Mouse (Mus musculus) embryonic facial prominence, embryonic 15.5 days (tissue): ENCODE data around the gene Dnttip1. TPM values are rescaled to one million over a fixed set of nuclear protein-coding genes. Genes with fewer than 3 reads are reported as not detected.
A peak's percentile ranks its signal among the peaks of the same experiment; 100 is the strongest.
"Not testable (repeated sequence)": the region's sequence is repeated elsewhere in the genome, so short reads cannot be mapped to it uniquely, and the experiment has no call there.

Experiments used
- ATAC-seq: fragments of 200-750 bp; cut with Nextera tagmentation; 2 replicates; pipeline ENCODE4 v1.8.0; 2017; ENCODE audit warnings: low read depth, moderate TSS enrichment; ENCODE audit not compliant: insufficient number of reproducible peaks, low FRiP score, low TSS enrichment
- H3K27ac ChIP-seq: fragments of 300-500 bp; sonication (generic); replicated peaks from 2 replicates; pipeline ENCODE4 v1.5.1; 2015; ENCODE audit warnings: mild to moderate bottlenecking, inconsistent platforms
- H3K27me3 ChIP-seq: fragments of 300-500 bp; sonication (generic); 2 replicates; pipeline ENCODE4 v1.6.1; 2015; ENCODE audit warnings: inconsistent platforms
- H3K36me3 ChIP-seq: fragments of 300-500 bp; sonication (generic); 2 replicates; pipeline ENCODE4 v1.6.1; 2015; ENCODE audit warnings: mild to moderate bottlenecking, inconsistent platforms
- H3K4me1 ChIP-seq: fragments of 300-500 bp; sonication (generic); 2 replicates; pipeline ENCODE4 v1.6.1; 2015; ENCODE audit warnings: inconsistent platforms
- H3K4me2 ChIP-seq: fragments of 300-500 bp; sonication (generic); replicated peaks from 2 replicates; pipeline ENCODE4 v1.6.1; 2015; ENCODE audit warnings: mild to moderate bottlenecking, inconsistent platforms
- H3K4me3 ChIP-seq: fragments of 300-500 bp; sonication (generic); replicated peaks from 2 replicates; pipeline ENCODE4 v1.5.1; 2015; ENCODE audit warnings: mild to moderate bottlenecking, inconsistent platforms
- H3K9ac ChIP-seq: fragments of 300-500 bp; sonication (generic); 2 replicates; pipeline ENCODE4 v1.6.1; 2015; ENCODE audit warnings: inconsistent platforms
- H3K9me3 ChIP-seq: fragments of 300-500 bp; sonication (generic); replicated peaks from 2 replicates; pipeline ENCODE4 v1.6.1; 2016; ENCODE audit warnings: inconsistent platforms
- WGBS: fragments of 180-500 bp; shearing (Covaris S2); methylation state at CpG from one replicate; pipeline ENCODE4 v1.1.7; 2015; 5-methylcytosine and 5-hydroxymethylcytosine counted together
- polyA plus RNA-seq: library from polyadenylated mRNA; unstranded; fragments of >200 nt; fragmentation: Nextera tagmentation; extraction: Ambion mirVana; gene quantifications from 2 replicates; pipeline ENCODE4 v1.2.1, GENCODE M21; 2015

Dnttip1 gene
- polyA plus RNA-seq = 66.3 and 67.5 TPM in 2 replicates

DNA sequence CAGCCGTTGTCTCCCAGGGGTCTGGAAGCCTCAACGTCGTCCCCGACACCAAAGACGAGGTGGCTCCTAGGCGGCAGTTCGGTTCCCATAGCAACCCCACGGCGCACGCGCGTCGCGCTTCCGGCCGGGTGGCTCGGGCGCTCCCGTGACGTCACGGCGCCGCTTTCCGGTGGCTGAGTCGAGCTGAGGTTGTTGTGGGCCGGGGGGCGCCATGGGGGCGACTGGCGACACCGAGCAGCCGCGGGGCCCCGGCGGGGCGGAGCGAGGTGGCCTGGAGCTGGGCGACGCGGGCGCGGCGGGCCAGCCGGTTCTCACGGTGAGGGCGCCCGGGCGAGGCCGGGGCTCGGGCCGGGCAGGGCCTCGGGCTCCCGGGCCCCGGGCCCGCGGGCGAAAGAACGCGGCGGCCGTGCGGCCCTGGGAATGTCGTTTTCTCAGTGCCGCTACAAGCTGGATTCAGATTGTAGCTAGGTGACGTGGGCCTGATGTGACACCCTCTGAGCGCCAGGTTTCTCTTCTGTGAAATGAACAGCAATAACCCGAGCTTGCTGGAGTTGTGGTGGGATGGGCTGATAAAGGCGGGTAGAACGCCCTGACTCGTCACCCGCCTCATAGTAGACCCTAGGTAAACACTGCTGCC lies at the start of gene Dnttip1, which contains the start of gene Wfdc3:
Gene Dnttip1 (plus strand): TSS at position 141 of the 637 bp plus-strand sequence.
Gene Wfdc3 (minus strand): TSS at position 89 of the 637 bp plus-strand sequence.
- peak within 1 kb of the TSS; percentile 72 for H3K27ac ChIP-seq
- H3K4me1 ChIP-seq = peaks cover 21% of the 10 kb centered on the region
- peaks cover 32% of the 10 kb centered on the region for H3K36me3 ChIP-seq
- peak within 1 kb of the TSS; percentile 95 for H3K4me3 ChIP-seq
- H3K27me3 ChIP-seq = no peaks in the 10 kb centered on the region
- peak within 1 kb of the TSS; percentile 88 for H3K9ac ChIP-seq
- ATAC-seq = peak; percentile 84
- under 1% methylated on average over 68 of the region's 70 CpGs for WGBS
- H3K9me3 ChIP-seq = no peaks in the 10 kb centered on the region
- H3K4me2 ChIP-seq = peak within 1 kb of the TSS; percentile 78

DNA sequence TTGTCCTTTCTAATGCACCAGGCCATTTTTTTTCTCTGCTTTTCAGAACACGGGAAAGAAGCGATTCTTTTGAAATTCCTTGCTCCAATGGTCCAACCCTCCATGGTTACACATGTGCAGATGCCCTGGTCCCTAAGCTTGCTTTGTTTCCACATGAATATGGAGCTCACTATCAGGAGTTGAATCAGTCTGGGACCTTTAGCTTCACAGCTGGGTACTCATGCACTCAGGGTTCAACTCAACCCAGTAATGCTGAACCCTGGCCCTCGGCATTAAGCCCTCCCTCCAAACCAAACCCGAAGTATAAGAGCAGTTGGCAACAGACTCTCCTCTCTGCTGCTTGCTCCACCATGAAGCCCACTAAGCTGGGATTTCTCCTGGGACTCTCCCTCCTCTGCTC lies 47.6 kb upstream of the Dnttip1 start, which contains the start of gene Spint4:
Gene Spint4 (plus strand): TSS at position 301 of the 400 bp plus-strand sequence.
- Histone ChIP-seq H3K4me3 (no peak within 1 kb of the TSS), H3K9ac (no peak within 1 kb of the TSS), H3K9me3 (no peaks in the 10 kb centered on the region), H3K4me1 (no peaks in the 10 kb centered on the region), H3K27ac (no peak within 1 kb of the TSS), H3K27me3 (no peaks in the 10 kb centered on the region), H3K36me3 (no peaks in the 10 kb centered on the region), H3K4me2 (no peak within 1 kb of the TSS)
- ATAC-seq = no peak
- 84% methylated on average over 4 of the region's 4 CpGs for WGBS

DNA sequence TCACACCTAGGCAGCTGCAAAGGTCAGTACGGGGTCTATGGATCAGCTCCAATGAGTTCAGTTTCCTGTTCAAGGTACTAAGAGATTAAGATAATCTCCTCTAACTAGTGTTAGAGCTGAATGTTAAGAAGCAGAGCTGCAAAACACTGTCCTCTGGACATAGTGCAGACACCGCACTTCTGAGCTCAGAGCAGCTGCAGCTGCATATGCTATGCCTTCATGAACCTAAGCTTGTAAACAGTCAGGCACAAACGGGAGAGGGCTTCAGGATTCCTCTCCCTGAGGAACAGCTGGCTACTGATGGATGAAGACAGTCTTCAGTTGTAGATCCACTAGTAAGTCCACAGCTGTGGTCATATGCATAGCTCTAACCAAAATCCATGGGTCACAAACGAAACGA lies 44.8 kb upstream of the Dnttip1 start:
- H3K27ac ChIP-seq = no peak overlapping the region
- no peaks in the 10 kb centered on the region for H3K9me3 ChIP-seq
- ATAC-seq = no peak
- H3K4me2 ChIP-seq = no peak overlapping the region
- WGBS = 73% methylated on average over 5 of the region's 5 CpGs
- H3K36me3 ChIP-seq = no peaks in the 10 kb centered on the region
- H3K4me3 ChIP-seq = no peak overlapping the region
- no peaks in the 10 kb centered on the region for H3K4me1 ChIP-seq
- H3K27me3 ChIP-seq = no peaks in the 10 kb centered on the region
- H3K9ac ChIP-seq = no peak overlapping the region

DNA sequence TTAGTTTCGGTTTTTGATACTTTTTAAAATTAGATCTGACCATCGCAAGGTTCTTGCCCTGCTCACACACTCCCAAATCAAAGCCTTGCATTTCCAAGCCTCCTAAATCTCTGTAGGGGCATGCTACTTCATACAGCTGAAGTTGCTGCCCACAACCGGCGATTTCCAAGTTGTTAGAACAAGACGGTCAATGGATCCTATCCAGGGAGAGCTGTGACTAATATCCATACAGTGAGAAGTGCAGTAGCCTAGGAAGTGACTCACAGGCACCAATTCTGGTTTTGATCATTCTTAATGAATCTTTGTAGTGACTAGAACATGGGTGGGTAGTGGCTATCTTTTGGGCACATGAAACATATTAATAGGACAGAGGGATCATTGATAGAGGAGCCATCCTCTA lies 44.0 kb upstream of the Dnttip1 start:
- no peak overlapping the region for H3K27ac ChIP-seq
- ATAC-seq = no peak
- H3K9ac ChIP-seq = no peak overlapping the region
- no peaks in the 10 kb centered on the region for H3K36me3 ChIP-seq
- H3K27me3 ChIP-seq = no peaks in the 10 kb centered on the region
- no peak overlapping the region for H3K4me2 ChIP-seq
- WGBS = 75% methylated on average over 5 of the region's 5 CpGs
- H3K4me3 ChIP-seq = no peak overlapping the region
- no peaks in the 10 kb centered on the region for H3K4me1 ChIP-seq
- no peaks in the 10 kb centered on the region for H3K9me3 ChIP-seq

DNA sequence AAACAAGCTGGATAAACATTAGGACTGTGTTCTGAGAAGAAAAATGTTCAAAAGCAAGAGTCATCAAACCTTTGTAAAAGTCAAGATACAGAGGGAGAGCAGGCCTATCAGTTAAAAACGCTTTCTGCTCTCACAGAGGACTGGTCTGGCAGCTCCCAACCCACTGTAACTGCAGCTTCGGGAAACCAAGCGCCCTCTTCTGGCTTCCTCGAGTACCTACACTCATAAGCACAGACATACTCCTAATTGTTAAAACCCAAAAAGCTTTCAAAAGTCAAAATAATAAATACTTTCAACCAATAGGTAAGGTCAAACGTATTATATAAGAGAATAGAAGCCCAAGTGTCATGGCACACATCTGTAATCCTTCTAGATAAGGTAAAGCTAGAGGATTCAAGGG lies 41.5 kb upstream of the Dnttip1 start:
- Histone ChIP-seq H3K27ac (no peak overlapping the region), H3K36me3 (no peaks in the 10 kb centered on the region), H3K27me3 (no peaks in the 10 kb centered on the region), H3K4me3 (no peak overlapping the region), H3K9me3 (no peaks in the 10 kb centered on the region), H3K9ac (no peak overlapping the region), H3K4me1 (no peaks in the 10 kb centered on the region), H3K4me2 (no peak overlapping the region)
- 79% methylated on average over 5 of the region's 5 CpGs for WGBS
- no peak for ATAC-seq

DNA sequence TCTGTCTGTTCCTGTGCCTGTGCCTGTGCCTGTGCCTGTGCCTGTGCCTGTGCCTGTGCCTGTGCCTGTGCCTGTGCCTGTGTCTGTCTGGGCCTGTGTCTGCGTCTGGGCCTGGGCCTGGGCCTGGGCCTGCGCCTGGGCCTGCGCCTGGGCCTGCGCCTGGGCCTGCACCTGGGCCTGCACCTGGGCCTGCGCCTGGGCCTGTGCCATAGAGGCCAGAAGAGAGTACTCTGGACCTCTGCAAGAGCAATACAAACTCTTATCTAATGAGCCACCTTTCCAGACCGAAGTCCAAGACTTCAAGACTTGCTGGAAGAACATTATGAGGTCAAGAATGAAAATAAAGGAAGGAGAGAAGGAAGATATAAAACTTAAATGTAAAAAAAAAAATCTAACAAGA lies 40.5 kb upstream of the Dnttip1 start:
- WGBS = 83% methylated on average over 6 of the region's 6 CpGs

DNA sequence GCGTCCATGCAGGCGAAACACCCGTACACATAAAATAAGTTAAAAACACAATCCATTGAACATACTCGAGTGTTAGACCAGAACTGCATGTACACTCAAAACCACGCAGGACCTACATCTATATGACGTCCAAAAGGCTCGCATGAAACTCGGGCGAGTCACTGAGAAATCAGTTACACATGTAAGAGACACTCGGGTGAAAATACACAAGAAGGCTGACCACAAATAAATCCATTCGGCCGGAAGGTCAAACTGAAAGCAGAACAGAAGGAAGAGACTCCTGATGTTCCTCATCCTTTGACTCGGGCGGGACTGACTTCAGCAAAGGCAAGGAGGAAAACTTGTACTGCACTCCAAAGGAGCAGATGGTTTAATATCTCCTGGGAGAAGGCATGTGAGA lies 39.8 kb upstream of the Dnttip1 start:
- Histone ChIP-seq H3K27ac (no peak overlapping the region), H3K9ac (no peak overlapping the region), H3K9me3 (no peaks in the 10 kb centered on the region), H3K4me3 (no peak overlapping the region), H3K4me1 (no peaks in the 10 kb centered on the region), H3K36me3 (no peaks in the 10 kb centered on the region), H3K4me2 (no peak overlapping the region), H3K27me3 (no peaks in the 10 kb centered on the region)
- WGBS = 81% methylated on average over 14 of the region's 14 CpGs
- ATAC-seq = no peak

More for the DNA sequence above, 40.5 kb upstream of the Dnttip1 start:
- no peak overlapping the region for H3K4me3 ChIP-seq
- no peaks in the 10 kb centered on the region for H3K9me3 ChIP-seq
- H3K9ac ChIP-seq = no peak overlapping the region
- no peaks in the 10 kb centered on the region for H3K4me1 ChIP-seq
- no peaks in the 10 kb centered on the region for H3K27me3 ChIP-seq
- H3K4me2 ChIP-seq = no peak overlapping the region
- no peak overlapping the region for H3K27ac ChIP-seq
- no peak for ATAC-seq
- H3K36me3 ChIP-seq = no peaks in the 10 kb centered on the region

DNA sequence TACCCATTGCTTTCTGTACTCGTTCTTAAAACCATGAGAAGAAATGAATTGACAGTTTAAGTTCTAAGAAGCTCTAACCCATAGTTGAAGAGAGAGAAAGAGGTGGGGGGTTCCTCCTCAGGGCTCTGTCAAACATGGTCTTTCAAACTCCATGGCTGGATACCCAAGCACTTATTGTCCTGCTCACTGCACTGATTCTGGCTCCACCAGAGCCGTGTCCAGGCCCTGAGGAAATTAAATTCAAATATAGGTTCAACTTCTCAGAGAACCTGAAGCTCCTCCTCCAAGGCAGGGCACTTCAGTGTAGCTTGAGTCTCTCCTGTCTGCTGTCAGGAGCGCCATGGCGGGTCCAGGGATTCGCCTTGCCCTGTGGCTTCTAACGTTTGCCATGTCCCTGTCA lies 30.8 kb upstream of the Dnttip1 start, which contains the start of gene Spint5:
Gene Spint5 (plus strand): TSS at position 301 of the 400 bp plus-strand sequence.
- no peak within 1 kb of the TSS for H3K9ac ChIP-seq
- no peak for ATAC-seq
- no peaks in the 10 kb centered on the region for H3K4me1 ChIP-seq
- 74% methylated on average over 6 of the region's 6 CpGs for WGBS
- no peak within 1 kb of the TSS for H3K27ac ChIP-seq
- no peaks in the 10 kb centered on the region for H3K27me3 ChIP-seq
- no peaks in the 10 kb centered on the region for H3K36me3 ChIP-seq
- no peak within 1 kb of the TSS for H3K4me2 ChIP-seq
- no peak within 1 kb of the TSS for H3K4me3 ChIP-seq
- no peaks in the 10 kb centered on the region for H3K9me3 ChIP-seq

DNA sequence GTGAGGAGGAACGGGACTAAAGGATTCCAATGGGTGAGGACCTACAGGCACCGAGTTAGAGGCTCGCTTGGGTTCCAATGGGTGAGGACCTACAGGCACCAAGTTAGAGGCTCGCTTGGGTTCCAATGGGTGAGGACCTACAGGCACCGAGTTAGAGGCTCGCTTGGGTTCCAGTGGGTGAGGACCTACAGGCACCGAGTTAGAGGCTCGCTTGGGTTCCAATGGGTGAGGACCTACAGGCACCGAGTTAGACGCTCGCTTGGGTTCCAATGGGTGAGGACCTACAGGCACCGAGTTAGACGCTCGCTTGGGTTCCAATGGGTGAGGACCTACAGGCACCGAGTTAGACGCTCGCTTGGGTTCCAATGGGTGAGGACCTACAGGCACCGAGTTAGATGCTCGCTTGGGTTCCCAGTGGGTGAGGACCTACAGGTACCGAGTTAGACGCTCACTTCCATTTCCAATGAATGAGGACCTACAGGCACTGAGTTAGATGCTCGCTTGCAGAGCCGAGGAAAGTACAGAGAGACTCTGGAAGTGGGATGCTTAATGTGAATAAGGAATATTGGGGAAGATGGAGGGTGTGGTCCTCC lies 29.5 kb upstream of the Dnttip1 start:
- not testable (repeated sequence) for H3K4me3 ChIP-seq, ATAC-seq
- WGBS = 94% methylated on average over 23 of the region's 23 CpGs

DNA sequence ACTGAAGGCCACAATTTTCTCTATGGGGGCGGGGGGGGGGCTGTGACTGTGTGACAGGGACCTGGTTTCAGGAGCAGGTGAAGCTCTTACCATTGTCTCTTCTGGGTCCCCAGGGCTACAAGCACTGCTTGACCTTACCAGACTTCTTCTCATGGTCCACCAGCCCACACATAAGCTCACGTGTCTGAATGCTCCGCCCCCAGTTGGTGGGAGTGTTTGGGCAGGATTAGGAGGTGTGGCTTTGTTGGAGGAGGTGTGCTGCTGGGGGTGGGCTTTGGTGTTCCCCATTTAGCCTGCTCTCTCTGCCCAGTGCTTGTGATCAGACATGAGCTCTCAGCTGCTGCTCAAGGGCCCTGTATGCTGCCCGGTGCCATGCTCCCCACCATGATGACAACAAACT lies 22.5 kb upstream of the Dnttip1 start:
- no peak overlapping the region for H3K27ac ChIP-seq
- no peaks in the 10 kb centered on the region for H3K36me3 ChIP-seq
- no peak for ATAC-seq
- H3K9ac ChIP-seq = no peak overlapping the region
- no peaks in the 10 kb centered on the region for H3K9me3 ChIP-seq
- no peak overlapping the region for H3K4me2 ChIP-seq
- H3K4me1 ChIP-seq = no peaks in the 10 kb centered on the region
- no peaks in the 10 kb centered on the region for H3K27me3 ChIP-seq
- 65% methylated on average over 4 of the region's 4 CpGs for WGBS
- no peak overlapping the region for H3K4me3 ChIP-seq

More for the DNA sequence above, 29.5 kb upstream of the Dnttip1 start:
- H3K4me1 ChIP-seq, H3K4me2 ChIP-seq, H3K9me3 ChIP-seq, H3K27ac ChIP-seq, H3K27me3 ChIP-seq, H3K36me3 ChIP-seq, H3K9ac ChIP-seq: not testable (repeated sequence)

DNA sequence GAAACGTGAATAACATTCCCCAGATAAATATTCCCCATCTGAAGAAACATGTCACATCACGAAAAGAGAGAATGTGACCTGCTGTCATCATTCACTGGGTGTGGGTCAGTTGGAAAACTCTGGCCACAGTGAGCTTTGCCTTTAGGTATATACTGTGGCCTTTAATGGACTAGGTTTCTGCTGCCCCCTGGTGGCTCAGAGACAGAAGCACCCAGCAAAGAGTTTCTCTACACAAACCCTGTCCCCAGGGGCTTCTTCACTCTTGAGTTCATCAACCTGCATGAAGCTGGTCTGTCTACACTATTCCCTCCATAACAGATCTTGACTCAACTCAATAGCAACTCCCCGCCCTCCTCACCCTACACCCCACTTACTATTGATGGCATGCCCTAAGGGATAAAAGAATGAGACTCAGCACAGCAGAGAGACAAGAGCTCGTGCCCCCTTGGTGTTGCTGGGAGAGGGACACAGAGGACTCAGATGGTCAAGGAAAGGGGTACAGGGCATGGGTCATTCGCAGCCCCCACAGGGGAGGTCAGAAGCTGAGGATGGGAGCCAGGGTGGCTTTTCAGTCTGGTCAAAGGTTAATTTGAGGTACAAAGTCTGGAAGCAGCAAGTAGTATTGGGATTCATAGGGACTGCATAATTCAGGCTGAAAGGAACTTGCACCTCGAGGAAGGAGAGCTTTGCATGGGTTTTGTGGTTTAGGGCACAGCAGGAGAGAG lies 19.7 kb upstream of the Dnttip1 start:
- Histone ChIP-seq H3K9me3 (no peaks in the 10 kb centered on the region), H3K4me1 (no peaks in the 10 kb centered on the region), H3K27me3 (no peaks in the 10 kb centered on the region), H3K36me3 (no peaks in the 10 kb centered on the region), H3K27ac (no peak overlapping the region), H3K9ac (no peak overlapping the region), H3K4me2 (no peak overlapping the region), H3K4me3 (no peak overlapping the region)
- ATAC-seq = 0 out of 2 replicates have a peak, but pooled peaks have one; percentile 51
- 17% methylated on average over 6 of the region's 6 CpGs for WGBS
